8 mouse cellular contexts compared by ENCODE assay signal in genomic region chr8:106308082-106308786, GRCm38 (mm10). TPM values are rescaled to one million over a fixed set of nuclear protein-coding genes. Genes with fewer than 3 reads are reported as not detected.
DNase-seq lines count a peak whose midpoint lies in the region; ATAC-seq and TF ChIP-seq lines count a peak whose summit lies in the region.
"Not testable (repeated sequence)": the region's sequence is repeated elsewhere in the genome, so short reads cannot be mapped to it uniquely, and the experiment has no call there.

No protein-coding gene starts in this region.

- TF ChIP-seq CTCF in heart, postnatal 0 days (IDR thresholded peaks at IDR 0.05; ENCODE audit: low read depth); liver, postnatal 0 days (IDR thresholded peaks at IDR 0.05; ENCODE audit: low read depth): not testable (repeated sequence)

- not testable (repeated sequence) for H3K9me3 ChIP-seq in heart, postnatal 0 days (replicated peaks; ENCODE audit: control insufficient read depth, low read length); liver, postnatal 0 days (ENCODE audit: low read length)

- not testable (repeated sequence) for H3K4me1 ChIP-seq in heart, postnatal 0 days (ENCODE audit: control insufficient read depth, insufficient read depth)
- H3K4me1 ChIP-seq in liver, postnatal 0 days (ENCODE audit: insufficient read depth) = peaks cover 21% of the 10 kb centered on the region

- not testable (repeated sequence) for H3K4me3 ChIP-seq in heart, postnatal 0 days (ENCODE audit: low read depth, low read length); liver, postnatal 0 days (ENCODE audit: low read depth, low read length)

- WGBS in heart, postnatal 0 days = 48% methylated on average over 6 of the region's 6 CpGs
- WGBS in liver, postnatal 0 days (ENCODE audit: insufficient replicate concordance) = 25% methylated on average over 6 of the region's 6 CpGs

- H3K27me3 ChIP-seq in heart, postnatal 0 days (ENCODE audit: control insufficient read depth, insufficient read depth, low read length); liver, postnatal 0 days (ENCODE audit: insufficient read depth, low read length): not testable (repeated sequence)

- H3K4me2 ChIP-seq in heart, postnatal 0 days (ENCODE audit: low read depth, low read length); liver, postnatal 0 days (ENCODE audit: low read depth, low read length): not testable (repeated sequence)

- ATAC-seq in heart, postnatal 0 days (ENCODE audit: insufficient read depth, low read depth) = peak; percentile 83
- ATAC-seq in liver, postnatal 0 days = peak; percentile 90

- 0 out of 2 replicates have a peak overlapping the region, but pooled peaks have one; percentile 46 for H3K27ac ChIP-seq in heart, postnatal 0 days (ENCODE audit: low read depth)
- 0 out of 2 replicates have a peak overlapping the region, but pooled peaks have one; percentile 16 for H3K27ac ChIP-seq in liver, postnatal 0 days (ENCODE audit: low read depth)

- not testable (repeated sequence) for H3K9ac ChIP-seq in heart, postnatal 0 days (replicated peaks; ENCODE audit: low read depth, low read length); liver, postnatal 0 days (replicated peaks)

- peak; percentile 56 for DNase-seq in adrenal gland, adult 2 months
- peak; percentile 12 for DNase-seq in gonadal fat pad, adult 2 months (ENCODE audit: low read depth)
- DNase-seq in heart, postnatal 0 days (ENCODE audit: low spot score) = peak; percentile 57
- DNase-seq in kidney, adult 11 months = peak; percentile 54
- DNase-seq in kidney, postnatal 36 days = peak; percentile 64 to 73
- peak; percentile 44 for DNase-seq in liver, postnatal 0 days
- peak; percentile 8 for DNase-seq in ovary, adult 18-20 months (ENCODE audit: low spot score)
- DNase-seq in urinary bladder, postnatal 36 days (ENCODE audit: low spot score in 2 of 2) = peak; percentile 48 to 61

- TF ChIP-seq EP300 in heart, postnatal 0 days (IDR thresholded peaks at IDR 0.05; ENCODE audit: low read depth) = peak; percentile 40; the same call in 1 of the 2 replicates
- TF ChIP-seq EP300 in liver, postnatal 0 days (IDR thresholded peaks at IDR 0.05; ENCODE audit: low read depth) = not testable (repeated sequence)

- H3K36me3 ChIP-seq in heart, postnatal 0 days (replicated peaks; ENCODE audit: control insufficient read depth, insufficient read depth, low read length); liver, postnatal 0 days (replicated peaks; ENCODE audit: insufficient read depth, low read length): not testable (repeated sequence)

RNA-seq across cellular contexts. Expression of gene Smpd3, which starts 29.6 kb away (rescaled TPM):
- total RNA-seq in adrenal gland, adult 2 months (2021) = 10 to 100 TPM in 1 of 2 experiments, 1 to 10 TPM in 1; 6.4 to 13.7 TPM
- polyA plus RNA-seq in adrenal gland, adult 2 months (2012; rRNA removed) = 5.4 and 5.8 TPM in 2 replicates
- polyA plus RNA-seq in gonadal fat pad, adult 2 months (2012; rRNA removed) = 4.3 and 6.5 TPM in 2 replicates
- total RNA-seq in heart, postnatal 0 days (2014; rRNA removed; ENCODE audit: low replicate concordance) = 6.5 and 8.0 TPM in 2 replicates
- 2.4 and 2.5 TPM in 2 replicates for polyA plus RNA-seq in heart, postnatal 0 days (2015; fragmentation: Nextera tagmentation; extraction: Ambion mirVana)
- polyA plus RNA-seq in liver, postnatal 0 days (2015; fragmentation: Nextera tagmentation; extraction: Ambion mirVana) = 1.2 and 1.3 TPM in 2 replicates

Comparison
In these comparisons a context has a peak if more than half of its experiments do, and no peak if none do; other contexts are left out.
1. DNase-seq: peak in every context shown above with its lines; median percentile 68 in kidney, postnatal 36 days; 57 in heart, postnatal 0 days; 56 in adrenal gland, adult 2 months; 54 in urinary bladder, postnatal 36 days; 54 in kidney, adult 11 months; 44 in liver, postnatal 0 days; 12 in gonadal fat pad, adult 2 months; 8 in ovary, adult 18-20 months.